Mouse (Mus musculus) liver, embryonic 13.5 days (tissue): Measurements from ENCODE around the gene Adam22. TPM values are rescaled to one million over a fixed set of nuclear protein-coding genes. Genes with fewer than 3 reads are reported as not detected.

Experiments
- ATAC-seq: fragments of 200-750 bp; cut with Nextera tagmentation; 2 replicates; pipeline ENCODE4 v1.8.0; 2017; ENCODE audit warnings: low read depth, mild to moderate bottlenecking, moderate number of reproducible peaks, moderate library complexity
- DNase-seq: peaks from one replicate; pipeline ENCODE4 v3.0.0; 2022
- H3K27ac ChIP-seq: fragments of 300-500 bp; sonication (generic); 2 replicates; pipeline ENCODE4 v1.5.1; 2015; ENCODE audit warnings: moderate library complexity, mild to moderate bottlenecking, inconsistent platforms
- H3K27me3 ChIP-seq: fragments of 300-500 bp; sonication (generic); 2 replicates; pipeline ENCODE4 v1.6.1; 2015; ENCODE audit warnings: mild to moderate bottlenecking, inconsistent platforms
- H3K36me3 ChIP-seq: fragments of 300-500 bp; sonication (generic); 2 replicates; pipeline ENCODE4 v1.6.1; 2015; ENCODE audit warnings: mild to moderate bottlenecking, inconsistent platforms
- H3K4me1 ChIP-seq: fragments of 300-500 bp; sonication (generic); replicated peaks from 2 replicates; pipeline ENCODE4 v1.6.1; 2015; ENCODE audit warnings: inconsistent platforms
- H3K4me2 ChIP-seq: fragments of 300-500 bp; sonication (generic); 2 replicates; pipeline ENCODE4 v1.6.1; 2015; ENCODE audit warnings: inconsistent platforms, mild to moderate bottlenecking, moderate library complexity
- H3K4me3 ChIP-seq: fragments of 300-500 bp; sonication (generic); replicated peaks from 2 replicates; pipeline ENCODE4 v1.5.1; 2015; ENCODE audit warnings: mild to moderate bottlenecking, inconsistent platforms
- H3K9ac ChIP-seq: fragments of 300-500 bp; sonication (generic); 2 replicates; pipeline ENCODE4 v1.6.1; 2015; ENCODE audit warnings: mild to moderate bottlenecking, inconsistent platforms
- H3K9me3 ChIP-seq: fragments of 300-500 bp; sonication (generic); replicated peaks from 2 replicates; pipeline ENCODE4 v1.6.1; 2016; ENCODE audit warnings: inconsistent platforms
- WGBS: fragments of 180-500 bp; shearing (Covaris S2); methylation state at CpG from one replicate; pipeline ENCODE4 v1.1.7; 2015; ENCODE audit not compliant: insufficient replicate concordance; 5-methylcytosine and 5-hydroxymethylcytosine counted together
- polyA plus RNA-seq: library from polyadenylated mRNA; unstranded; fragments of >200 nt; fragmentation: Nextera tagmentation; extraction: Ambion mirVana; gene quantifications from 2 replicates; pipeline ENCODE4 v1.2.1, GENCODE M21; 2015

The Adam22 gene
- polyA plus RNA-seq, 1 experiment from 2014 or later = 0.40 TPM

DNA sequence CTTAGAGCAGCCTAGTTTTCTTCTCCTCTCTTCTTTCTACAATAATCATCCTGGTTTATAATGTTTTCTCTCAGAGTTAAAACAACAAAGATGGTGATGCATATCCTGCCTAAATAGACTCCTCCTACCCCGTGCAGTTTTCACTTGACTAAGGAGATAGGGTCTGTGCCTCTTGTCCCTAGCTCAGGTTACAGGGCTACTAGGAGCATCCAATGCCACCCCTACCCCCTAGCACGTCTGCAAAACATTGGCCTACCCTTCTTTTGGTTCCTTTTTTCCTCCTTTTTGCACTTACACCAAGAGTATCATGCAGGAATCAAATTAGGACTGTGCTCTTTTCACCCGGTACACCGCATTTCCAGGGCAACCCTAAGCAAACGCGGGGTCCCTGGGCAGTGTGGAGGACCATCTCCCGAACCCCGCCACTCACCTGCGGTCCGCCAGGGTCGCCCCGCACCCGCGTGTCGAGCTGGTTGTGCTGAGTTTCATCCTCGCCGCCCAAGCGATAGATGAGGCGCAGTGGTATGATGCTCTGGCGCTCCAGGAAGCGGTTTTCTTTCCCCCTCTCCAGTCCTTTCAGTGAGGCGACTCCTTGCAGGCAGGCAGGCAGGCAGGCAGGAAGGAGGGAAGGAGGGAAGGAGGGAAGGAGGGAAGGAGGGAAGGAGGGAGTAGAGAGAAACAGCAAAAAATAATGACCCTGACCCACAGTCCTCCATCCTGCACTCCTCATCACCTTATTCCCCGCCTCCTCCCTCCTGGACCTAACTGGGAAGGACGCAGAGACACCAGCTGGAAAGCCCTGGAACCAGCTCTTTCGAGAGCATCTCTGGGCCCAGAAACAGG, 968 bp downstream of the Adam22 start:
- H3K9ac ChIP-seq = no peak overlapping the region
- DNase-seq = no peak
- H3K27me3 ChIP-seq = peaks cover 37% of the 10 kb centered on the region
- no peaks in the 10 kb centered on the region for H3K9me3 ChIP-seq
- no peak for ATAC-seq
- no peaks in the 10 kb centered on the region for H3K36me3 ChIP-seq
- no peak overlapping the region for H3K27ac ChIP-seq
- WGBS = 5% methylated on average over 25 of the region's 25 CpGs
- H3K4me3 ChIP-seq = peak overlapping the region; percentile 55
- peak overlapping the region; percentile 67 for H3K4me2 ChIP-seq
- no peaks in the 10 kb centered on the region for H3K4me1 ChIP-seq

DNA sequence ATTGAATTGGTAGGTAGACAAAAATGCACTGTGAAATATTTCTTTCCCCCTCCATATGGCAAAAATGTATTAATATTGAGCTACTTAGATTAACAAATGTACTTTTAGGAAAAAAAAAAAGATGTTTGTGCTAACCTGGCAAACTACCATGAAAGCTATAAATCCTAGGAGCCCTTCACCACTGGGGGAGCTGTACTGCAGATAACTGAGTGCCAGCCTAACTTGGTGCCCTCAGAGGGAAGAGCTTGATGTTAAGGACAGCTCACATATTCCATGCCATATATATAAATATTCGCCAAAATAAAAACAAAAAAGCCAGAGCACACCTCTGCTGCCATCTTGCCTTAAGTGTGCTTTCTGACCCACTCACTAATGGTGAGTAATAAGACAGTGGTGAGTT, 5.6 kb downstream of the Adam22 start:
- no peak for DNase-seq
- no peak overlapping the region for H3K27ac ChIP-seq
- H3K27me3 ChIP-seq = peaks cover 15% of the 10 kb centered on the region
- H3K9me3 ChIP-seq = no peaks in the 10 kb centered on the region
- no peak overlapping the region for H3K9ac ChIP-seq
- ATAC-seq = no peak
- 30% methylated on average over 1 of the region's 1 CpGs for WGBS
- H3K4me2 ChIP-seq = no peak overlapping the region
- no peaks in the 10 kb centered on the region for H3K4me1 ChIP-seq
- H3K36me3 ChIP-seq = no peaks in the 10 kb centered on the region
- H3K4me3 ChIP-seq = no peak overlapping the region

DNA sequence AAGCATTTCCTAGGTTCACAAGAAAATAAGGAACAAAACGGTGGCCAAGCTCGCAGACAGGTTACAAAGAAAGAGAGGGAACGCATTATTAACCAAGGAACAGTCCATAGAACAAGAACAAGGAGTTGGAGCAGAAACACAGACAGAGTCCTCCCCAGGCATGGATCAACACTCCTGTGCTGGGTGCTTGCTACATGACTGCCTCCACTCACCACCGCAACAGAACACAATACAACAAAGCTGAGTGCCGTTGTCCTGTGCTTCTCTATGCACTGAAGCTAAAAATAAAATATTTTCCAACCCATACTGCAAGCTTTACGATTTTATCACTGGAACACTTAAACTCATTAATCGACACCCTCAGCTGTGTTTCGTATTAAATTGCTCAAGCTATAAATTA, 10.3 kb downstream of the Adam22 start:
- no peaks in the 10 kb centered on the region for H3K9me3 ChIP-seq
- WGBS = 61% methylated on average over 8 of the region's 8 CpGs
- no peak overlapping the region for H3K9ac ChIP-seq
- H3K27ac ChIP-seq = no peak overlapping the region
- no peak overlapping the region for H3K4me3 ChIP-seq
- H3K27me3 ChIP-seq = no peaks in the 10 kb centered on the region
- H3K36me3 ChIP-seq = no peaks in the 10 kb centered on the region
- H3K4me1 ChIP-seq = no peaks in the 10 kb centered on the region
- DNase-seq (no peak), ATAC-seq (no peak)
- H3K4me2 ChIP-seq = no peak overlapping the region

DNA sequence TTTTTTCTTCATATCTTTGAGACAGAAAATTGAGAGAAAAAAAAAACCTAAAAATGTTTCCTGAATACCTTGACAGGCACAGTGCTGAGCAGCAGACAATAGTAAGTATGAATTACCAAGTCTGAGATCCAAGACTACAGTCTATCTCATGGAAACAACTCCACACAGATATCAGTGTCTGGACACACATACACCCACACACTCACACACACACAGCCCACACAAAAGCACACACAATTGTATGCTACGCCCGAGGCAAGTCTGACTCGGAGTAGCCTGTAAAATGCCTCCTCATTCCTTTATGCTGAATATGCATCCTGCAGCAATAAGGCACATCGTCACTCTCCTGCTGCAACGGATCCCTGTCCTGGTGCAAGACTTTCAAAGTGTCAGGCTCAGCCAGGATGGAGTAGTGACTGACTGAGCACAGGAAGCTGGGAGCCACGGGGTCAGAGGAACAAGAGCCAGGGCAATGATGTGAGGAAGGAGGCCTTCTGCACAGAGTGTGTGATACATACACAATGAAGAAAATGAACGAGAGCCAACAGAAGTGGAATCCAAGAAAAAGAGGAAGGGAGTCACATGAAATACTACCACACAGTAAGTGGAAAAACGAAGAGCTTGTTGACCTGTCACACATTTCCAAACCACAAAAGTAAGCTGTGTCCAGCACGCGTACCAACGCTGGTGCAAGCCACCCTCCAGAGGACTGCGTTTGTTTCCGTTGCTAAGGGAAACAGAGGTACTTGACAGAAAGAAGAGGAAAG, 10.9 kb downstream of the Adam22 start:
- no peaks in the 10 kb centered on the region for H3K4me1 ChIP-seq
- WGBS = 36% methylated on average over 13 of the region's 13 CpGs
- H3K9ac ChIP-seq = no peak overlapping the region
- DNase-seq = no peak
- H3K9me3 ChIP-seq = no peaks in the 10 kb centered on the region
- no peak overlapping the region for H3K4me2 ChIP-seq
- H3K36me3 ChIP-seq = no peaks in the 10 kb centered on the region
- H3K27ac ChIP-seq = no peak overlapping the region
- no peaks in the 10 kb centered on the region for H3K27me3 ChIP-seq
- ATAC-seq = no peak
- H3K4me3 ChIP-seq = no peak overlapping the region

DNA sequence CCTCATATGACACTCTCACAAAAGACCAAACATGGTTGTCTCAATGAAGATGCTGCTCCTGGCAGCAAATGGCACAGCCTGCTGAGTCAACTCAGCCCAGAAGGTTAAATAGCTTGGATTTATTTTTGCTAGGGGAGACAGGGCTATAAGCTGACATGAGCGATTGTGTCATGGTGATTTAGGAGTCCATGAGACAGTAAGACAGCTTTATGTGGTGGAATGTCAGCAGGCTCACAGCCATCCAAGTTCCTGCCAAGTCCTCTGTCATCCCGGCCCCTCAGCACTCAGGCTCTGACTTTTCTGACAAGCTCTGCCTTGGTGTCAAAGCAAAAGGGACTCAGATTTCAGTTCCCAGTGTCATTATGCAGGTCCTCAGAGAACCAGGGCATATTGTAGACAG, 11.6 kb downstream of the Adam22 start:
- Histone ChIP-seq H3K4me3 (no peak overlapping the region), H3K36me3 (no peaks in the 10 kb centered on the region), H3K27ac (no peak overlapping the region), H3K9me3 (no peaks in the 10 kb centered on the region), H3K9ac (no peak overlapping the region), H3K4me2 (no peak overlapping the region), H3K4me1 (no peaks in the 10 kb centered on the region), H3K27me3 (no peaks in the 10 kb centered on the region)
- no peak for ATAC-seq
- DNase-seq = no peak
- WGBS = 57% methylated on average over 2 of the region's 2 CpGs

DNA sequence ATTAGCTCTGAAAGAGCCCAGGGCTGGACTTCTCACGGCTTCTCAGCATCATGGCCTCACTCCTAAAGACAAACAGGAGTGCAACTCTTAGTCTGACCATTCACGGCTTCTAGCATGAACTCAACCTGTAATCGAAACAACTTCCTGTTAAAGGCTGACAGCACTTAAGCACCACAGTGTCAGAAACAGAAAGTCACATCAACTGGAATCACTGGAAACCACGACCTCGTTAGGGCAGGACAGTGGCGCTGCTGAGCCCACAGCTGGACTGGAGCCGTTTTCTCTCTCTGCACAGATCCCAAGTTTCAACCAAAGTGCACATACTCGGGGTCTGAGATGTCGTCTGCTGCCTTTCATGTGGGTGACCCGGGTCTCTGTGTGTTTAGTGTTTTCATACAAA, 18.4 kb downstream of the Adam22 start:
- Histone ChIP-seq H3K4me3 (no peak overlapping the region), H3K4me1 (no peaks in the 10 kb centered on the region), H3K36me3 (no peaks in the 10 kb centered on the region), H3K9me3 (no peaks in the 10 kb centered on the region), H3K9ac (no peak overlapping the region), H3K27me3 (no peaks in the 10 kb centered on the region), H3K27ac (no peak overlapping the region), H3K4me2 (no peak overlapping the region)
- ATAC-seq (no peak), DNase-seq (no peak)
- 42% methylated on average over 10 of the region's 10 CpGs for WGBS

DNA sequence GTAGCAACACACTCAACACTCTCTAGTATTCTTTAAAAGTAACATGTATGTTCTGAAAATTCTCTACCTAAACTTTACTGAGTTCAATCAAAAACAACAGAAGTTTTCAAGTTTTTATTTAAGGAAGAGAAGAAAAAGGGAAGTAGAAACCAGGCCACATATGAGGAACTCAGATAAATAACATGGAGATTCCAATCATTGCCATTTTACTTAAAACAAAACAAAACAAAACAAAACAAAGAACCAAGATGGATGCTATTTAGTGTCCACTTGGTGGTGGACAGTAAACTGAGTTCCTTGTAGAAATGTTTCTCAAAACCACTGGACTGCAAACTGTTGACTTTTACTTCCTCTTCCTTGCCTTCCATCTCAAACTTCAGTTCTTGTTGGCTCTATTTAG, 21.6 kb downstream of the Adam22 start:
- ATAC-seq (no peak), DNase-seq (no peak)
- H3K4me2 ChIP-seq = no peak overlapping the region
- H3K36me3 ChIP-seq = no peaks in the 10 kb centered on the region
- no peaks in the 10 kb centered on the region for H3K27me3 ChIP-seq
- H3K4me1 ChIP-seq = no peaks in the 10 kb centered on the region
- H3K9ac ChIP-seq = no peak overlapping the region
- no peaks in the 10 kb centered on the region for H3K9me3 ChIP-seq
- no peak overlapping the region for H3K4me3 ChIP-seq
- H3K27ac ChIP-seq = no peak overlapping the region

DNA sequence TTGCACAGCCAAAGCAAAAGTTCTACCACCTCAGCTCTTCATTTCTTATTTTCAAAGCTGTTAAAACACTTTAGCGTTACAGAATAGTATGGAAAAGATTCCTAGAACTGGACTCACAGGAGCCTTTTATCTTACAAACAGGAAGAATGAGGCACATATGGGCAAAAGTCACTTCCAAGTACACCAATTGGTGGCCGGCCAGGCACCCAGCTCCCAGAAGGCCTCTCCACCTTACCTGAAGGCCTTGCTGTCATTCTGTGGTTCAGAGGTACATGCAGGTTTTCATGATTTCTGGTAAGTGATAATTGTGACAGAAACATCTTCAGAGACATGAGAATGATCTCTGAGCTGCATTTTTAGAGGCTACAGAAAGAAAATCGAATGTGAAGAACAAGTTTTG, 24.7 kb downstream of the Adam22 start:
- ATAC-seq (no peak), DNase-seq (no peak)
- no peaks in the 10 kb centered on the region for H3K27me3 ChIP-seq
- no peaks in the 10 kb centered on the region for H3K4me1 ChIP-seq
- H3K4me2 ChIP-seq = no peak overlapping the region
- no peaks in the 10 kb centered on the region for H3K36me3 ChIP-seq
- H3K9ac ChIP-seq = no peak overlapping the region
- no peaks in the 10 kb centered on the region for H3K9me3 ChIP-seq
- 67% methylated on average over 3 of the region's 3 CpGs for WGBS
- H3K4me3 ChIP-seq = no peak overlapping the region
- H3K27ac ChIP-seq = no peak overlapping the region

DNA sequence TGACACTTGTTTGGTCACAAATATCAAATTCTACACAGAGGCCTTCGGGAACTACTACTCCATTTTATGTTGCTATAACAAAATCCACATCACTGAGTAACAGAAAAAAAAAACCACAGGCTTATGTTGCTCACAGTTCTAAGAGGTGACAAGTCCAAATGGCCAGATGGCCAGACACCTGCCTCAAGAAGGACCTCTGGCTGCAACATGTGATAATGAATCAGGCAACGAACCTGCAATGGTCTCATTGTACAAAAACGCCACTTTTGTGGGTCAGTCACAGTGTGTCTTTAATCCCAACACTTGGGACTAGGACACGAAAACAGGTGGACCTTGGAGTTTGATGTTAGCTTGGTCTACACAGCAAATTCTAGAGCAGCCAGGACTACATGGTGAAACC, 26.3 kb downstream of the Adam22 start:
- no peak for ATAC-seq
- no peaks in the 10 kb centered on the region for H3K4me1 ChIP-seq
- H3K27ac ChIP-seq = no peak overlapping the region
- H3K9me3 ChIP-seq = no peaks in the 10 kb centered on the region
- no peaks in the 10 kb centered on the region for H3K27me3 ChIP-seq
- no peak for DNase-seq
- WGBS = 61% methylated on average over 4 of the region's 4 CpGs
- no peak overlapping the region for H3K4me3 ChIP-seq
- H3K36me3 ChIP-seq = no peaks in the 10 kb centered on the region
- H3K4me2 ChIP-seq = no peak overlapping the region
- H3K9ac ChIP-seq = no peak overlapping the region

DNA sequence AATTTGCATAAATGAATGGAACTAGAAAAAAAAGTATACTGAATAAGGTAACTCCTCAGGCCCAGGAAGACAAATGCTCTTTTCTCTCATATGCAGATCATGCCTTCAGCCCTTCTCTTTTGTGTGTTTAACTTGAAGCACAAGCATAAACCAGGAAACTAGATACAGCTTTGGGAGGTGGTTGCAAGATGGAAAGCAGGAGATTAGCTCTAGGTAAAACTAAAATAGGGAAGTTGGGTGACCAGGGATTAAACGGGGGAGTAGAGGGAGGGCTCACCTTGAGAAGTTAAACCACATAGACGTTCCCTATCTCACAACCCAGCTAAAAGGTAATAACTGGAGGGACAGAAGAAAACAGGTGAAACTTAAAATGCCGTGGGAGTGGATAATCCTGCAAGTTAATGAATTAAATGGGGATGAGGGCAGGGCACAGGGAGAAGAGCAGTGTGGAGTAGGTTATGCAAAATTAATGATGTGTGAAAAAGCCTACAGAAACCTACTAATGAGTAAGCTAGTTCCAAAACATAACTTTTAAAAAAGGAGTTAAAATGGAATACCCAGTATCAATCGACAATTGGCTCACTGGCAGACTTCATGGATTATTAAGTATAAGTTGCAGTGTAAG, 40.2 kb downstream of the Adam22 start:
- DNase-seq (no peak), ATAC-seq (no peak)
- Histone ChIP-seq H3K4me1 (no peaks in the 10 kb centered on the region), H3K9ac (no peak overlapping the region), H3K4me3 (no peak overlapping the region), H3K27ac (no peak overlapping the region), H3K9me3 (no peaks in the 10 kb centered on the region), H3K4me2 (no peak overlapping the region), H3K27me3 (no peaks in the 10 kb centered on the region), H3K36me3 (no peaks in the 10 kb centered on the region)
- 35% methylated on average over 4 of the region's 4 CpGs for WGBS

DNA sequence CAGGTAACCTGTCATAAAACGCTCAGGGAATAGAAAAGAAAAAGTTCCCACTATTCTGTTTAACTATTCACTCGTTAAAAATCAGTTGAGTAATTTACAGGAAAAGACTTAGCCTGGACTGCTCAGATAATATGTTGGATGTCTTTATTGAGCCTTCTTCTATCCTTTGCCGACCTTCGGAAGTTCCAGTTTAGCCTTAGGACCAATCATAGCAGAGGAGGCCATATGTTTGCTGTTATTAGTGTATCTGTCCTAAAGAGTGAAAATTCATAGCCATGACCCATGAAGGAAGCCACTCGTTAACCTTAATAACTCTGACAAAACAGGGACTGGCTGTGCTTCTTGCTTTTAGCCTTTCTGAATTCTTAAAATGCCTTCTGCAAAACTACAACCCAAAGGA, 41.3 kb downstream of the Adam22 start:
- WGBS = 59% methylated on average over 5 of the region's 5 CpGs
- Histone ChIP-seq H3K4me2 (no peak overlapping the region), H3K4me1 (no peaks in the 10 kb centered on the region), H3K9ac (no peak overlapping the region), H3K4me3 (no peak overlapping the region), H3K27me3 (no peaks in the 10 kb centered on the region), H3K27ac (no peak overlapping the region), H3K9me3 (no peaks in the 10 kb centered on the region), H3K36me3 (no peaks in the 10 kb centered on the region)
- ATAC-seq = no peak
- DNase-seq = no peak
